Mouse (Mus musculus): ENCODE results near the gene Mtx1. TPM values are rescaled to one million over a fixed set of nuclear protein-coding genes. Genes with fewer than 3 reads are reported as not detected.

Gene Mtx1
- polyA plus RNA-seq, 1 experiment from 2014 or later: 183 TPM

DNA sequence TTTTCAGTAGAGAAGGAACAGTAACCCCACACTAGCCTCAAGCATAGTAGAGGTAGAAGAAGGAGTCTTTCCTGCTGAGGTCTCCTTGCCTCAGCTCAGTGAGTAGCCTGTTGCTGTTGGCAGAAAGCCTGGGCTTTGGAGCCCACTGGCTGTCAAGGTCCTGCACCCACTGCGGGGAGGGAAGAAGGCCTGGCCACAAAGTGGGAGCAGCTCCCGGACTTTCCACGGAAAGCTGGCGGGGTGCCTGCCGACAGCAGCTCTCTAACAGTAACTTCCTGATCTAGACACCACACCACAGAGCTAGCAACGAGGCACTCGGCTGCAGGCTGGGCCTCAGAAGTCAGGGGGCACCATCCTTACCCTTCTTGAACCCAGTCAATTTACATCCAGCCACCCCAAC lies 16.2 kb downstream of the Mtx1 start:
- no peak for ATAC-seq
- Histone ChIP-seq H3K27ac (ENCODE audit: low read length) (no peak overlapping the region), H3K4me1 (replicated peaks; ENCODE audit: control insufficient read depth, insufficient read depth, low read length) (peaks cover 17% of the 10 kb centered on the region), H3K4me2 (ENCODE audit: low read length) (no peak overlapping the region), H3K9me3 (ENCODE audit: control insufficient read depth, low read length) (no peaks in the 10 kb centered on the region), H3K27me3 (replicated peaks; ENCODE audit: control insufficient read depth, insufficient read depth, low read length) (no peaks in the 10 kb centered on the region), H3K9ac (replicated peaks; ENCODE audit: low read depth, low read length) (no peak overlapping the region), H3K4me3 (replicated peaks; ENCODE audit: low read length) (no peak overlapping the region), H3K36me3 (ENCODE audit: control insufficient read depth, insufficient read depth) (peaks cover 24% of the 10 kb centered on the region)
- 92% methylated on average over 7 of the region's 7 CpGs for WGBS

- no peak overlapping the region for H3K27ac ChIP-seq (ENCODE audit: low read length)
- no peaks in the 10 kb centered on the region for H3K9me3 ChIP-seq (ENCODE audit: control insufficient read depth, low read length)
- 85% methylated on average over 13 of the region's 13 CpGs for WGBS
- peaks cover 12% of the 10 kb centered on the region for H3K4me1 ChIP-seq (replicated peaks; ENCODE audit: control insufficient read depth, insufficient read depth, low read length)
- no peaks in the 10 kb centered on the region for H3K27me3 ChIP-seq (replicated peaks; ENCODE audit: control insufficient read depth, insufficient read depth, low read length)
- H3K36me3 ChIP-seq (ENCODE audit: control insufficient read depth, insufficient read depth): peaks cover 24% of the 10 kb centered on the region
- H3K4me3 ChIP-seq (replicated peaks; ENCODE audit: low read length): no peak overlapping the region
- H3K9ac ChIP-seq (replicated peaks; ENCODE audit: low read depth, low read length): no peak overlapping the region
- no peak overlapping the region for H3K4me2 ChIP-seq (ENCODE audit: low read length)
- ATAC-seq: no peak
Measured at GRCm38 (mm10) chr3:89210162-89210561, 16.7 kb downstream of the Mtx1 start.

DNA sequence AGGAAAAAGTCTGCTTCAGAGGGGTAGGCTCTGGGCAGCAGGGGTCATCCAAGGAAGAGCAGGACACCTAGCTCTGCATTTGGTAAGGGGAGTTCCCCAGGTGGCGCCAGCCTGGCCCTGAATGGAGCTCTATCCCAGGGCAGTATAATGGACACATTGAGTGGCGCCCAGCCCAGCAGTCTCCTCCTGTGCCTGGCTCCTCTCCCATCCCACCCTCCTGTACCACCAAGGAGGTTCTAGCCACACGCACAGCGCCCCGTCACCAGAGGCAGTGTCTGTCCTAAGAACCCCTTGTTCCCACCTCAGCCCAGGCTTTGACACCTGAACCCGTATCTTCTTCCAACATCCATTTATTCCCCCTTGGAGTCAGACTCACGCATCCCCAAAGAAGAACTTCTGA lies 17.2 kb downstream of the Mtx1 start:
- Histone ChIP-seq H3K4me2 (ENCODE audit: low read length) (no peak overlapping the region), H3K4me1 (replicated peaks; ENCODE audit: control insufficient read depth, insufficient read depth, low read length) (peaks cover 9% of the 10 kb centered on the region), H3K4me3 (replicated peaks; ENCODE audit: low read length) (no peak overlapping the region), H3K9ac (replicated peaks; ENCODE audit: low read depth, low read length) (no peak overlapping the region), H3K27me3 (replicated peaks; ENCODE audit: control insufficient read depth, insufficient read depth, low read length) (no peaks in the 10 kb centered on the region), H3K27ac (ENCODE audit: low read length) (no peak overlapping the region), H3K9me3 (ENCODE audit: control insufficient read depth, low read length) (no peaks in the 10 kb centered on the region), H3K36me3 (ENCODE audit: control insufficient read depth, insufficient read depth) (peaks cover 24% of the 10 kb centered on the region)
- ATAC-seq: no peak
- 90% methylated on average over 7 of the region's 7 CpGs for WGBS

DNA sequence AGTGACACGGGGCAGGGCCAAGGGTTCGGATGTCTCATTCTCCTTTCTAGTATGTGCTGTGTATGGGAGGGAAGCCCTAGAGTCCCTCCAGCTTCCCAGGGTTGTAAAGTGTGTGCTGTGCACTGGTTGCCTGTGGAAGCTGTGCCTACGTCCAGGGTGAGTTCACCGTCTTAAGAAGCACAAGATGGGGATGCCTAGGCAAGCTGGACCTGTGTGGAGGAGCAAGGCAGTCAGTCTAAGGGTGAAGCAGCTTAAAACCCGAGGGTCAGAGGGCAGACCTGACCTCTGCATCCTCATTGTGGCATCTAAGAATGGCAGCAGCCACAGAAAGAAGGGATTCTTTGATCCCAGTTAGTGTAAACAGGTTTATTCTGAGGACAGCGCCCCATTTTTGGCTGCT lies 18.2 kb downstream of the Mtx1 start:
- no peak for ATAC-seq
- H3K4me2 ChIP-seq (ENCODE audit: low read length): no peak overlapping the region
- H3K36me3 ChIP-seq (ENCODE audit: control insufficient read depth, insufficient read depth): peaks cover 24% of the 10 kb centered on the region
- peaks cover 5% of the 10 kb centered on the region for H3K4me1 ChIP-seq (replicated peaks; ENCODE audit: control insufficient read depth, insufficient read depth, low read length)
- no peaks in the 10 kb centered on the region for H3K27me3 ChIP-seq (replicated peaks; ENCODE audit: control insufficient read depth, insufficient read depth, low read length)
- no peak overlapping the region for H3K27ac ChIP-seq (ENCODE audit: low read length)
- H3K9me3 ChIP-seq (ENCODE audit: control insufficient read depth, low read length): no peaks in the 10 kb centered on the region
- 86% methylated on average over 6 of the region's 6 CpGs for WGBS
- no peak overlapping the region for H3K4me3 ChIP-seq (replicated peaks; ENCODE audit: low read length)
- no peak overlapping the region for H3K9ac ChIP-seq (replicated peaks; ENCODE audit: low read depth, low read length)

DNA sequence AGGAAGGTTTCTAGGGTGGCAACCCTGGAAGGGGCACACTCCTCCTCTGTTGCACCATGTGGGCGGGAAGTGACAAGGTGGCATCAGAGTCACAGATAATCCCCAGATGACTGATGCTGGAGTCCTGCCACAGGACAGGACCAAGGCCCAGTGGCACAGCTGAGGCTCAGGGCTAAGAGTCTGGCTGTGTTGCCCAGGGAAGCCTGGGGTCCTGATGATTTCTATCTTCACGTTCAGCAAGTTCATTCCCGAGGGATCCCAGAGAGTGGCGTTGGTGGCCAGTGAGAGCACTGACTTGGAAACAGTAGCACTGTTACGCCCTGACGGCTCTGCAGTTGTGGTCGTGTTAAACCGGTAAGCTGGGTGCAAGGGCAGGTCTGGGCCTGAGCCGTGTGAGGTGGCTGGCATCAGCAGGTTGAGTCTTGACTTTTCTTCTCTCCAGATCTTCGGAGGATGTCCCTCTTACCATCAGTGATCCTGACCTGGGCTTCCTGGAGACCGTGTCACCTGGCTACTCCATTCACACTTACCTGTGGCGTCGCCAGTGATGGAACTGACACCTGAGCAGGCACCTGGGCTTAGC lies 18.7 kb downstream of the Mtx1 start:
- no peaks in the 10 kb centered on the region for H3K9me3 ChIP-seq (ENCODE audit: control insufficient read depth, low read length)
- ATAC-seq: no peak
- no peak overlapping the region for H3K27ac ChIP-seq (ENCODE audit: low read length)
- H3K36me3 ChIP-seq (ENCODE audit: control insufficient read depth, insufficient read depth): peaks cover 24% of the 10 kb centered on the region
- H3K4me1 ChIP-seq (replicated peaks; ENCODE audit: control insufficient read depth, insufficient read depth, low read length): peaks cover 8% of the 10 kb centered on the region
- no peak overlapping the region for H3K4me2 ChIP-seq (ENCODE audit: low read length)
- no peak overlapping the region for H3K9ac ChIP-seq (replicated peaks; ENCODE audit: low read depth, low read length)
- 94% methylated on average over 13 of the region's 13 CpGs for WGBS
- H3K27me3 ChIP-seq (replicated peaks; ENCODE audit: control insufficient read depth, insufficient read depth, low read length): no peaks in the 10 kb centered on the region
- H3K4me3 ChIP-seq (replicated peaks; ENCODE audit: low read length): no peak overlapping the region

DNA sequence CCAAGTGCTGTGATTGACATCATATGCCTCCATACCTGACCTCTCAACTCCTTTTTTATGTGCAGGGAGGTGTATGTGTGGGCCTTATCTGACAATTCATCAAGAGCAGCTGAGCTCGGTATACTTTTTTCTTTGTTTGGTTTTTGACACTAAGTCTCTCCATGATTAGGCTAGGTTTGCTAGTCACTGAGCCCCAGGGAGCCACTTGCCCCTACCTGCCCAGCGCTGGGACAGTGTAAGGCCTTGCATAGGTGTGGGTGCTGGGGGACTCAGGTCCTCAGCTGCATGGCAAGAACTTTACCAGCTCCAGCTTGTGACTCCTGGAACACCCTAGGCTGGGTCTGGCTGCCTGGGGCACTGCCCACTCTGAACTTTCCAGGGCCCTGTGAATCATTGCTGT lies 20.2 kb downstream of the Mtx1 start:
- Histone ChIP-seq H3K9me3 (ENCODE audit: control insufficient read depth, low read length) (no peaks in the 10 kb centered on the region), H3K27ac (ENCODE audit: low read length) (no peak overlapping the region), H3K27me3 (replicated peaks; ENCODE audit: control insufficient read depth, insufficient read depth, low read length) (no peaks in the 10 kb centered on the region), H3K4me3 (replicated peaks; ENCODE audit: low read length) (no peak overlapping the region), H3K9ac (replicated peaks; ENCODE audit: low read depth, low read length) (no peak overlapping the region), H3K36me3 (ENCODE audit: control insufficient read depth, insufficient read depth) (peaks cover 24% of the 10 kb centered on the region), H3K4me1 (replicated peaks; ENCODE audit: control insufficient read depth, insufficient read depth, low read length) (peaks cover 5% of the 10 kb centered on the region), H3K4me2 (ENCODE audit: low read length) (no peak overlapping the region)
- WGBS: 94% methylated on average over 2 of the region's 2 CpGs
- no peak for ATAC-seq

DNA sequence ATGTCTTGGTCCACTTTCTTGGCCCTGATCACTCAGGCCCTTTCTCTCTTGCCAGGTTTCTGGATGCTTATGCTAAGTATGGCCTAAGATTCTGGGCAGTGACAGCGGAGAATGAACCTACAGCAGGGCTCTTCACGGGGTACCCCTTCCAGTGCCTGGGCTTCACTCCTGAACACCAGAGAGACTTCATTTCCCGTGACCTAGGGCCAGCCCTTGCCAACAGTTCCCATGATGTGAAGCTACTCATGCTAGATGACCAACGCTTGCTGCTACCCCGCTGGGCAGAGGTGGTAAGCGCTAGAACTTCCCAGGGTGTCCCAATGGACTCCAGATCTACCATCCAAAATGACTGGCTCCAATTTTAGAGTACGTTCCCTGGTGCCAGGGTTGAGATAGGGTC lies 20.8 kb downstream of the Mtx1 start:
- H3K9ac ChIP-seq (replicated peaks; ENCODE audit: low read depth, low read length): no peak overlapping the region
- H3K4me2 ChIP-seq (ENCODE audit: low read length): no peak overlapping the region
- H3K4me1 ChIP-seq (replicated peaks; ENCODE audit: control insufficient read depth, insufficient read depth, low read length): peaks cover 5% of the 10 kb centered on the region
- no peak overlapping the region for H3K4me3 ChIP-seq (replicated peaks; ENCODE audit: low read length)
- H3K27ac ChIP-seq (ENCODE audit: low read length): no peak overlapping the region
- ATAC-seq: no peak
- peaks cover 24% of the 10 kb centered on the region for H3K36me3 ChIP-seq (ENCODE audit: control insufficient read depth, insufficient read depth)
- 90% methylated on average over 7 of the region's 7 CpGs for WGBS
- no peaks in the 10 kb centered on the region for H3K9me3 ChIP-seq (ENCODE audit: control insufficient read depth, low read length)
- H3K27me3 ChIP-seq (replicated peaks; ENCODE audit: control insufficient read depth, insufficient read depth, low read length): no peaks in the 10 kb centered on the region

DNA sequence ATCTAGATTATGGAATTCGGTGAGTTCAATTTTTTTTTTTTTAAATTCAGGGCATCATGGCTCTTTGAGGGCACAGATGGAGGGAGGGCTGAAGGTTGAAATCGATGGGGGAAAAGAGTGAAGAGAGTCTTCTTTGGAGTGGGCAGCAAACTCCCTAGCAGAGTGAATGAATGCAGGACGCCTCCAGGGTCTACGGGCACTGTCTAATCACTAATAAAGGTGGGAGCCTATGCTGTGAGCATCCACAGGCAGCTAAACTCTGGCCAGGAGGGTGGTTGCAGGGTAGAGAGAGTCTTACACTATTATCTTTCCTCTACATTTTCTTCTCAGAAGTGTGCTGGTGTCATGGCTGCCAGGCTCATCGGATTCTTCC lies 23.8 kb downstream of the Mtx1 start:
- H3K4me2 ChIP-seq (ENCODE audit: low read length): peak overlapping the region; percentile 60
- peak overlapping the region; percentile 62 for H3K4me3 ChIP-seq (replicated peaks; ENCODE audit: low read length)
- peak; percentile 24 for ATAC-seq
- peaks cover 7% of the 10 kb centered on the region for H3K36me3 ChIP-seq (ENCODE audit: control insufficient read depth, insufficient read depth)
- H3K27me3 ChIP-seq (replicated peaks; ENCODE audit: control insufficient read depth, insufficient read depth, low read length): no peaks in the 10 kb centered on the region
- H3K9me3 ChIP-seq (ENCODE audit: control insufficient read depth, low read length): no peaks in the 10 kb centered on the region
- H3K4me1 ChIP-seq (replicated peaks; ENCODE audit: control insufficient read depth, insufficient read depth, low read length): peaks cover 5% of the 10 kb centered on the region
- H3K27ac ChIP-seq (ENCODE audit: low read length): no peak overlapping the region
- WGBS: 39% methylated on average over 5 of the region's 5 CpGs
- H3K9ac ChIP-seq (replicated peaks; ENCODE audit: low read depth, low read length): peak overlapping the region; percentile 52

DNA sequence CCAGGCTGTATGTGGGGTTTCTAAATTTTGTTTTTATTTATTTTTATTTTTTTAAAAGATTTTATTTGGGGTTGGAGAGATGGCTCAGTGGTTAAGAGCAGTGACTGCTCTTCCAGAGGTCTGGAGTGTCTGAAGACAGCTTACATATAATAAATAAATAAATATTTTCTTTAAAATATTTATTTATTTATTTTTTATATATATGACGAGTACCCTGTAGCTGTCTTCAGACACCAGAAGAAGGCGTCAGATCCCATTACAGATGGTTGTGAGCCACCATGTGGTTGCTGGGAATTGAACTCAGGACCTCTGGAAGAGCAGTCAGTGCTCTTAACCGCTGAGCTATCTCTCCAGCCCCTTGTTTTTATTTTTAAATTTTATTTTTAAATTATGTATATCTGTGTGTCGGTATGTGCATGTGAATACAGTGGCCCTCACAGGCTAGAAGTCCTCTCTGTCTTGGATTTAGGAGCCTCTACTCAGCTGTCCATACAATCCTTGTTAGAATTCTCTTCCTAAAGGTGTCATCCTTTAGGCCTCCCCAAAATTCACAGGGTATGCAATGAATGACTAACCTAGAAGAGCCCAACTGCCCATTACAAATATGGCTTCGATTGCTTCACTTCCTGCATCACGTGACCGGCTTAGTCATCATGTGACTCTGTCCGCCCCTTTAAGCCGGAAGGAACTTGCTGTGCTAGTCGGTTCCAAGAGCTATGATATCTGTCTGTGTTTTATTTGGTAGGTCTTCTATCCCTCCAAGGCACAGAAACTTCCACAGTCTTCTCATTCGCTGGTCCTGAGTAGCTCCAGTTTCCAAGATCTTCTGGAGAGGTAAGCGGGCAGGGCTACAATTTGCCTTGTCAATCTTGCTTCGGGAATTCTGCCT lies 24.4 kb downstream of the Mtx1 start, which contains the start of gene Gba:
Gene Gba (plus strand): TSS at position 676 of the 889 bp plus-strand sequence.
- 25% methylated on average over 13 of the region's 13 CpGs for WGBS
- ATAC-seq: peak; percentile 93
- peaks cover 5% of the 10 kb centered on the region for H3K4me1 ChIP-seq (replicated peaks; ENCODE audit: control insufficient read depth, insufficient read depth, low read length)

More for the DNA sequence above, 24.4 kb downstream of the Mtx1 start, which contains the start of gene Gba:
- no peak within 1 kb of the TSS for H3K27ac ChIP-seq (ENCODE audit: low read length)
- H3K27me3 ChIP-seq (replicated peaks; ENCODE audit: control insufficient read depth, insufficient read depth, low read length): no peaks in the 10 kb centered on the region
- peak within 1 kb of the TSS; percentile 60 for H3K4me2 ChIP-seq (ENCODE audit: low read length)
- peaks cover 2% of the 10 kb centered on the region; the same call in 1 of the 2 replicates for H3K36me3 ChIP-seq (ENCODE audit: control insufficient read depth, insufficient read depth)
- peak within 1 kb of the TSS; percentile 62 for H3K4me3 ChIP-seq (replicated peaks; ENCODE audit: low read length)
- H3K9ac ChIP-seq (replicated peaks; ENCODE audit: low read depth, low read length): peak within 1 kb of the TSS; percentile 52
- no peaks in the 10 kb centered on the region for H3K9me3 ChIP-seq (ENCODE audit: control insufficient read depth, low read length)

All from forebrain, embryonic 16.5 days (tissue).